Mouse (Mus musculus) heart, adult 11 months (tissue): ENCODE results near the gene 4930430A15Rik.

Experiments
- DNase-seq: peaks from one replicate; pipeline ENCODE4 v3.0.0; 2022

The 4930430A15Rik gene

GRCm38 (mm10) chr2:111229502-111229901 lies at the start of gene 4930430A15Rik:
4930430A15Rik (minus strand) TSS chr2:111229602.
- no peak for DNase-seq

- no peak for DNase-seq
Observed at GRCm38 (mm10) chr2:111274006-111274405, 44.6 kb upstream of the 4930430A15Rik start, which contains the start of gene Olfr1277. Olfr1277 (minus strand) TSS chr2:111274106.

- no peak for DNase-seq
Observed at GRCm38 (mm10) chr2:111254216-111254615, 24.8 kb upstream of the 4930430A15Rik start, which contains the start of gene Olfr1276. Olfr1276 (plus strand) TSS chr2:111254516.

- DNase-seq, result no peak
Observed at GRCm38 (mm10) chr2:111235186-111235585, 5.8 kb upstream of the 4930430A15Rik start, which contains the start of gene Olfr1275. Olfr1275 (minus strand) TSS chr2:111235286.

GRCm38 (mm10) chr2:111182068-111182467 lies 47.3 kb downstream of the 4930430A15Rik start:
- peak; percentile 81 for DNase-seq

GRCm38 (mm10) chr2:111152836-111153235 lies 76.6 kb downstream of the 4930430A15Rik start, which contains the start of gene Gm15130:
Gm15130 (minus strand) TSS chr2:111152936.
- no peak for DNase-seq

- DNase-seq, result no peak
Observed at GRCm38 (mm10) chr2:111135739-111136138, 93.7 kb downstream of the 4930430A15Rik start.
